Mouse (Mus musculus): ENCODE results near the gene Ropn1l.

Gene Ropn1l

DNA sequence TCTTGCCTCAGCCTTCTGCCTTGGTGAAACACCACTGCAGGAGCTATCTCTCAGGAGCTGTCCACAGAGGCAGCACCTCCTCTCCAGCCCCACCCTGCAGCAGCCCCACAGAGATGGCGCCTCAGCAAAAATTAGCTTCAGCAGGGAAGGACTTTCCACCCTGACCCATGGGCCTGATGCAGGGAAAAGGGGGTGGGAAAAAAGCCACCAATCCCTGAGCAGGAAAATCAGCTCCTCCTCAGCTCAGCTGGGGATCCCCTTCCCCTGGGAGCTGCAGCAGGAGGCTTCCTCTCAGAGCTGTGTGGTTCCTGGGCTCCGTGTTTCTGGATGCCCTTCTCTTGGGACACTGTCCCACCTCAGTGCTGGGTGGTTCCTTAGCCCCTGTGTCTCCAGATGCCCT lies 3.8 kb downstream of the Ropn1l start:
- in situ Hi-C loops (cut with MboI, MseI): no loop called here

DNA sequence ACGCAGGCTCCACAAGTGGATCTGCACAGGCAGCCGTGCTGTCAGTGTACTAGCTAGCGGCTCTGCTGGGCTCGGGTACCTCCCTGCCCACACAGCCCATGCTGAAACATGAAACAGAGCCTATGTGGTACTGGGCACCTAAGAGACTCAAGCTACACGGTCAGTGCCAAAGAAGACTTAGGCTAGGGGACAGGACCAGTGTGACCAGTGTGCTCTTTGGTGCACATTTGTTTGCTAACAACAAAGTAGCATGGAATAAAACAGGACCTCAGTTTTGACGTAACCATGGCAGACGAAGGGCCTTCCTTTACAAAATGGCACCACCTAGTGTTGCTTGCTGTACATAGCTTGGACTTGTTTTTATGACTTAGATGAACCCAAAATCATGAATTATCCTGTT lies 6.4 kb downstream of the Ropn1l start:
- in situ Hi-C loops (cut with MboI, MseI): no loop called here

DNA sequence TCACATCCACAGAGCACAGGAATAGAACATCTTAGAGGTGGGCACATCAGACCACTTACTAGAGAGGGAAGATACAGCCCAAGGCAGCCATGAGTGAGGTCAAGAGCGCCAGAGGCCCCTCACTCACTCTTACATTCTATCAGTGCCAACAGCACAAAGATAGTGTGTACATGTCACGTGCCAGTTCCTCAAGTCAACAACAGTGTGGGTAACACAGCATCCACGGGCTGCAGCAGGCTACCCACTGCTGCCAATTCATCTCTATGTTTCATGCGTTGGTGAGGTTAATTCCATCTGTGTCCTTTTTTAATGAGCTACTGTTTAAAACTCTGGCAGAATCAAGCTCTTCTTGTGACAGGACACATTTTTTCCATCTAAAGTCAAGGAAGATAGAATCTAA lies 10.8 kb downstream of the Ropn1l start:
- in situ Hi-C loops (cut with MboI, MseI): no loop called here

DNA sequence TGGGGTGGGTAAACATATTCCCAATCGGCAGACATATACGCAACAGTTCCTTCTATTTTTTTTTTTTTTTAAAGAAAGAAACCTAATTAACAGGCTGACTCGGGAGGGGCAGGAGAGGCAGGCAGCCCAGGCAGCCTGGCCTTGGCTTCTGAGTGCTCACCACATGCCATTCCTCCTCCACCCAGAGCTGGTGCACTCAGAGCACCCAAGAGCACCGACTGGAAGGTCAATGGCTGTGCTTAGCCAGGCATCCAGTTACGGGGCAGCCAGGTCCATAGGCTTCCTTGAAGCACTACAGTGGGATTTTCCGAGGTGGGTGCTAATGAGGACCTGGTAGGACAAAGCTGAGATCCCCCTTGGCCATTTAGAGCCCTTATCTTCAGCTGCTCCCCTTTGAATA lies 11.5 kb downstream of the Ropn1l start:
- in situ Hi-C loops (cut with MboI, MseI): no loop called here

DNA sequence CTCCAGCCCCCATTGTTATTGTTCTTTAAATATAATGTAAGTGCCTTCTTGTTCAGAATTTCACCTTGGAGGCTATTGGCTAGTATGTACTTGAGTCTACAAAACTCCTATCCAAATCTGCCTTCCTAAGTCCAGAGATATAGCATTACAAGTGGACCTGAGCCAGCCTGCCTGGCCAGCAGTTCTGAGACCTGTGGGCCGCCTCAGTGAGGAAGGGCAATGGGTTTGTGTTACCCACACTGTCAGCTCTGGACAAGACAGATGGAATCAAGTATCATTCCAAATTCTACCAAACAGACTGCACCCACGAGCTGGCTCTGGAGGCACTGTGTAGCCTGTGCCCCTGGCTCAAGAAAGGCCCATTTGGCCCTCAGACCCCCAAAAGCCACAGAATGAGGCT lies 16.7 kb downstream of the Ropn1l start:
- in situ Hi-C loops (cut with MboI, MseI): loop anchor here (10.0 kb wide), 1 partner anchor 1372 kb away; no protein-coding TSS in a partner anchor

DNA sequence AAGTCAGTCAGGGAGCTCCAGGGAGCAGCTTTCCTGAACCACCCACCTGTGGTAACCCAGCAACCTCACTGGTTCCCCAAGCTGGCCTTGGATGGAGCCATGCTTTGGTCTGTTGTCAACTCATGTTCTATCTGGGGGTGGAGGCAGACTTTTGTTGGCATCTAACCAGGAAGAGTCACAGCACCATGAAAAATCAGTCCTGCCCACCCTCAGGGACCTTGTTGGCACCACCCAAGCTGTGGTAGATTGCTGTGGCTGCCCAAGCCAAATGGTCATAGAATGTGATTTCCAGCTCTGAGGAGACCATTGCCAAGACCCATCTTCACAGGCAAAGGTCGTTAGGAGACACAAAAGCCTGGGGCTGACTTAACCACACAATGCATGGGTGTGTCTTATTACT lies 17.5 kb downstream of the Ropn1l start:
- in situ Hi-C loops (cut with MboI, MseI): loop anchor here (10.0 kb wide), 1 partner anchor 1371 kb away; no protein-coding TSS in a partner anchor

DNA sequence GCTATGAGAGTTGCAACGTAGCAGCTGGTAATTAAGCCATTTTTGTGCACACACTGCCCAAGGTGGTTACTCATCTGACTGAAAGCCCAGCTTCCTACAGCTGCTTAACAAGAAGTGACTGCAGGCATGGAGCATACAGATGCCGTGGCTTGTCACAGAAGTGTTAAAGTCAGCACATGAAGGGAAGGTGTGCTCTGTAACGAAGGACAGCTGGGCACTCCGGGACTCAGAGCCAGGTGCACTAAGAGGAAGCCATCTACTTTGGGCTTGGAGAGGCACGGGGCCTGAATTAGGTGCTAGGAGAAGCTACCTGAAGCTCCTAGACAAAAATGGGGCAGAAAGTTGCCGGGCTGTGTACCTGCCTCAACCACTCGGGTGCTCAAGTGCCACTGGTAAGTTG lies 19.8 kb downstream of the Ropn1l start:
- in situ Hi-C loops (cut with MboI, MseI): loop anchor here (10.0 kb wide), 1 partner anchor 1369 kb away; no protein-coding TSS in a partner anchor

DNA sequence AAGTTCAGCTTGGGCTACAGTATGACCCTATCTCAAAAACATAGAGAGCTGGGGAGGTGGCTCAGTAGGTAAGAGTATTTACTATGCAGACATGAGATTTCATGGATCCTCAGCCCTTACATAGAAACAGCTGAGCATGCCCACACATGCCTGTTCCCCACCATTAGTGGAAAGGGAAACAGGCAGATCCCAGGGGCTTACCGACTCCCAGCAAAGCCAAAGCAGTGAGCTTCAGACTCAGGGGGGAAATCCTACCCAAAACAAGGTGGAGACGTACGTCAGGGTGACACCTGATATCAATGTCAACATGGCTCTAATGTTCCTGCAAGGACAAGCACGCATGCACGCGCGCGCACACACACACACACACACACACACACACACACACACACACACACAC lies 21.7 kb downstream of the Ropn1l start:
- in situ Hi-C loops (cut with MboI, MseI): loop anchor here (10.0 kb wide), 1 partner anchor 1367 kb away; no protein-coding TSS in a partner anchor

DNA sequence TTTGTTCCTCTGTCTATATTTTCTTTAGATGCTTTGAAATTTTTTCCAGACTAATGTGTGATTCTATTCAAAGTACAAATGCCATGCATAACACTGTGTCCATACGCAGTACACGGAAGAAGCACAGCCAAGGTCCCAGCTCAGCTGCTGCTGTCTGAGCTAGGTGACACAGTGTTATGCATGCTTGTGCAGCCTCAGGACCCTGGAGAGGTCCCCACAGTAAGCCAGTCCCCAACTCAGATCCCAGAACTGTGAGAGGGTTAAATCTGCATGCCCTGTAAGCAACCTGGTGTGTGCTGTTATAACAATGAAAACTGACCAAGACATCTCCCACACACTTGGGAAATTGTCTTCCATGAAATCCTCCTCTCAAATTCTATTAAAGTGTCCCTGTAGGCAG lies 23.5 kb downstream of the Ropn1l start:
- in situ Hi-C loops (cut with MboI, MseI): loop anchor here (10.0 kb wide), 1 partner anchor 1365 kb away; no protein-coding TSS in a partner anchor

DNA sequence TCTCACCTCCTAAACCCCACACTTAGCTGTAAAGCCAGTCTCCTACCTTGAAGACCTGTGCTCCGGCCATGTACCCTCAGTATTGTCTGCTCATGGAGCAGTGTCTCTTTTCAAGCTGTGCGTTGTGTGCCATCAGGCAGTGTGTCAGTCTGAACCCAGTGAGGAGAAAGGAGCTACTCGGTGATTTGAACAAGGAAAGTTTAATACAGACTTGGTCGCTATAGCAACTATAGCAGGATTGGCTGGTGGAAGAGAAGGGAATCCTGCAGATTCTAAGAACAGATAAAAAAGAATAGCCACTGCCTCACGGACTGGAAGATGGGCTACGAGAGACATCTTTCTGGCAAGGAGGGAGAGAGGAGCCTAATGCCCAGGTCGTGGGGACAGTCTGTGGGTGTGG lies 24.1 kb downstream of the Ropn1l start:
- in situ Hi-C loops (cut with MboI, MseI): no loop called here

DNA sequence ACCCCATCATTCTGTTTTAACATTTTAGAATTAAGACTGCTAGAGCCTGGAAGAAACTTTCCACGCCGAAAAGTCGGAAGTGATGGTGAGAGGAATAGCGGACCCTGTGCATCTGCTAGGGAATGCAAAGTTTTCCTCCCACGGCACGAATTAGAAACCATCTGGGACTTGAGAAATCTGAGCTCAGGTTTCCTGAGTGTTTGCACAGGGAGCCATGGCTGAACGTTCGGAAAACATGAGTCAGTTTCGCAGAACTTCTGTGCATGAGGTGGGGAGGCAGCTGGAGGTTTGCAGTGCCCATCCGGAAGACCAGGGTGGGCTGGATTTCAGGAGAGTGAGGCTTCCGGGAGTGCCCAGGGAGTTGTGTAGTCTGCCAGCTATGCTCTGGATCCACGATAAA lies 25.0 kb downstream of the Ropn1l start:
- in situ Hi-C loops (cut with MboI, MseI): no loop called here

DNA sequence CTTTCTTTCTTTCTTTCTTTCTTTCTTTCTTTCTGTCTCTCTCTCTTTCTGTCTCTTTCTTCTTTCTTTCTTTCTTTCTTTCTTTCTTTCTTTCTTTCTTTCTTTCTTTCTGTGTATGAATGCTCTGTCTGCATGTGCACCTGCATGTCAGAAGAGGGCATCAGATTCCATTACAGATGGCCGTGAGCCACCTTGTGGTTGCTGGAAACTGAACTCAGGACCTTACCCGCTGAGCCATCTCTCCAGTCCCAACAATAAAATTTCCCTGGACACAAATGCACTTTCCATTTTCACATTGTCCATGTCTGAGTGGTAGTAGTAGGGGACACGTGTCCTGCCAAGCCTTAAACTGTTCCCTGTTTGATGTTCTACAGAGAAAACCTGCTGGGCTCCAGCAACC lies 26.1 kb downstream of the Ropn1l start:
- in situ Hi-C loops (cut with MboI, MseI): no loop called here

DNA sequence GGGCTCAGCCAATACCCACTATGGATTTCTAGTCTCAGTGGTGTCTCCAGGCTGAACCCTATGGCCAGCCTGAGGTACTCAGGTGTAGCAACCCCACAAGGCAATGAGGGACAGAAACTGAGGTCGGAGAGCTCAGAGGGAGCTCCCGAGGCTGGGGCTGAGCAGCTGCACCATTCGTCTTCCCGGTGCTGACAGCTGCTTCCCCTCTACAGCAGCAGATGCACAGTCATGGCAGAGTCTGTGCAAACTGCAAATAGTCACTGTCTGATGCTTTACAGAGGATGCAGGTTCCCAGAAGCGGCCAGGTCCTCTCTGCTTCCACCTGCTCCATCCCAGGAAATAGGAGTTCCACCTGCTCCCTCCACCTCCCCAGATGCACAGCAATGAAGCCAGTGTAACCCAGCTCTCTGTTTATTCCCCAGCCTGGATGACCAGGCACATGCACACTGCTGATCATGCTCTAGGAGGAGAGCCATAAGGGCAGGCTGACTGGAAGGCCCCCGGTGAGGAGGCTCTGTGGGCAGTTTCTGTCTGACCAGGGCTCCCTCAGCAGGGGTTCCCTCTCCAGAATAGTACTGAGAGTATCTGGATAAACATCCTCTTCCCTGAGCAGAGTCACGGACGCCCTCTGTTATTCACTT lies 27.4 kb downstream of the Ropn1l start:
- in situ Hi-C loops (cut with MboI, MseI): no loop called here

DNA sequence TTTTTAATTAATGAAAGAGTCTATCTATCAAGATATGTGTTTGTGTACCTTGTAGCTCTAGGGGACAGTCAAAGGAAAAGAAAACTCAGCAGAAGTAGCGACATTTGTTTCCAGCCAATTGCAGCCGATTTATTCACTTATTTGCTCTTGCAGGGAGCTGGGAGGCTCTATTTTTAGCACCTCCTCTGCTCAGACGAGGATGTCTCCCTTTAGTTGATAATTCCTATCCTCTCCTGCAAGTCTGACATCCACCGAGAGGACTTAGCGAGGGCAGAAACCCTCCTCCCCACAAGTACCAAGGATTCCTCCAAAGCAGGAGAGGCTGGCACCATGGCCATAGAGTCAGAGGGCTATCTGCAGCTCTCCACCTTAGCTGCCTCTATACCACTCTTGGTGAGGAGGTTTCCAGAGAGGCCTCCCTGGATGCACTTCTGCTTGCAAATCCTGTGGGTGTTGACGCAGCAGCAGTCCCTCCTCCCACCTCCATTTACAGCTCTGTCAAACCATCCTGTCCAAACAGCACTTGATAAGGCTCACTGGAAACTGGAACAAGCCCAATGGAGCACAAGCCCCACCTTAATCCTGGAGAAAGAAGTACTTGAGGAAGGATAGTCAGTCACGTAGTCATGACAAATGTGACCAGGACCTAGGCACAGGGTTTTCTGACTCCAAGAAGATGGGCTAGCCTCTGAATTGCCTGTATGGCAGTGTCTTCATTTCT lies 30.7 kb downstream of the Ropn1l start:
- in situ Hi-C loops (cut with MboI, MseI): no loop called here

DNA sequence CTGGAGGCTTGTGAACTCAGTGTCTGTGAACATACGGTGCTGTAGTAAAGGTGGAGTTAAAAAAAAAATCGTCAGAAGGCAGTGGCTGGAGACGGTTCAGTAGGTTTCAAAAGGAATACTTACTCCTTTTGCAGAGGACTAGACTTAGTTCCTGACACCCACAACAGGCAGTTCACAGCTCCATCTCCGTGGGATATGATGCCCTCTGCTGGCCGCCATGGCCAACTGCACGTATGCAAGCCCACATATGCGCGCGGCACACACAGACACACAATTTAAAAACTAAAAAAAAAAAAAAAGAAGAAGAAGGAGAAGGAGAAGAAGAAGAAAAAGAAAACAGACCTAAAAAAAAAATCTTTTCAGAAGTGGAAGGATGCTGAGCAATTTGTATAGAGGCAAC lies 34.5 kb downstream of the Ropn1l start:
- in situ Hi-C loops (cut with MboI, MseI): loop anchor here (5.0 kb wide), 1 partner anchor 92 kb away; no protein-coding TSS in a partner anchor

DNA sequence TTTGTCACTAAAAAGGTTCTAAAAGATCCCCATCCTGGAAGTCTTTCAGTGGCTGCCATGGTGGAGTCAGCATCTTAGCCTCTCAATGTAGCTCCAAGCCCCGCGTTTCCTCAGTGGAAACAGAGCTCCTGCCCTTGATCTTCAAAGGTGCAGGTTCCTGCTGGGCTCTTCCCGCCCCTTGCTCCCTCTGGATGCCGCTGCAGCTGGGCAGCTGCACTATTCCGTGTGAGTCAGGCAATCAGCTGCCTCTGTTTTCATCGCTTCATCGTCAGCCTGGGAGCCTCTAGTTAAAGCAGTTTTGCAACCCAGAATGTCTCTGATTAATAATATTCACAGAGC lies 34.9 kb downstream of the Ropn1l start:
- in situ Hi-C loops (cut with MboI, MseI): loop anchor here (5.0 kb wide), 1 partner anchor 91 kb away; no protein-coding TSS in a partner anchor

DNA sequence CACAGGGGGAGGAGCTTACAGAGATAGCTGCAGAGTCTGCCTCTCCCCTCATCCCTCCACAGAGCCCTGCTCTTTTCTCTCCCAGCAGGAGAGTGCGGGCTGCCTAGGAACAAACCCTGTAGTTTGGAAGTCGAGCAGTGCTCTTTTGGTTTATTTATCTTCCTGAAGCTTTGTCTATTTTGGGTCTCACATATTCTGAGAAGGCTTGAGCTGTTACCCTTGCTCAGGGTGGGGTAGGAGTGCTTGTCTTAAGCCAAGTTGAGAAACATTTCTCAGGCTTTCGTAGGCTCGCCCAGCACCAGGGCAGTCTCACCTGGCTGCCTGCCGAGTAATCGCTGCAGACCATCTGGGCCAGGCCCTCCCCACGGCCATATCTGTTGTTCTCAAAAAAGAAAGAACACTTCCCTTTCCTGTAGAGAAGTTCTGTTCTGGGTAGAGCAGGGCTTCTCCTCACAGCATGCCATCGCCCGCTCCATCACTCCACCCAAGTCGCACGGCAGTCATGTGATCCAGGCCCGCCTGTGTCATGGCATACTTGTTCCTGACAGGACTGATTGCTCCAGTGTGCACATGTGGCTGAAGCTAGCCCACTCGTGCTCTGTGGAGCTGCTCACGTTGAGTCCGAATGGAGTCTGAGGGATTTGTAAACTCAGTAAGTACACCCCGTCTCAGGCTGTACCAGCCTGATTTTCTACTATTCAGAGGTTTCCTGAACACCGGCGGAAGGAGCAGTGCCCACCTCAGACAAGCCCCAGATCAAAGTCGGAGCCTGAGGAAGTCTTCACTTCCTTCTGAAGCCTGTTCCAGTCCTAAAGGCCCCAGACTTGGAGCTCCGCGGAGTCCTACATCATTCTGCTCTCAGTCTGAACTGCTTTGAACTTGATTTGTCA lies 35.5 kb downstream of the Ropn1l start:
- in situ Hi-C loops (cut with MboI, MseI): loop anchor here (5.0 kb wide), 1 partner anchor 91 kb away; no protein-coding TSS in a partner anchor

DNA sequence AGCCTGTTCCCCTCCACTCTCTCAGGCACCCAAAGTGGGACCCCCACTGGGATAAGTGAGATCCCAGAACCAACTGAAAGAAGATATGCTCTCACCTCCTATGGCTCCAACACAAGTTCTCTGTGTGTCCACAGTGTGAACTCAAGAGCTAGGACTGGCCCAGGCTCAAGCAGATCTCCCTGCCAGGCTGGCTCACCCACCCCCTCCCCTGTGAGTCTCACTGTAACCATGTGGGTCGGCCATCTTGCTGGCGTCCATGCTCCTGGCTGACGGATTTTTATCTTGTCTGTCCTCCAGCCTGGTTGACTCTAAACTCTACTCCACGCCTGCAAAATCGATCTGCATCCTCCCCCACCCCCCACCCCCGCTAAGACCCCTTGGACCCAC lies 36.1 kb downstream of the Ropn1l start:
- in situ Hi-C loops (cut with MboI, MseI): loop anchor here (5.0 kb wide), 1 partner anchor 90 kb away; no protein-coding TSS in a partner anchor

DNA sequence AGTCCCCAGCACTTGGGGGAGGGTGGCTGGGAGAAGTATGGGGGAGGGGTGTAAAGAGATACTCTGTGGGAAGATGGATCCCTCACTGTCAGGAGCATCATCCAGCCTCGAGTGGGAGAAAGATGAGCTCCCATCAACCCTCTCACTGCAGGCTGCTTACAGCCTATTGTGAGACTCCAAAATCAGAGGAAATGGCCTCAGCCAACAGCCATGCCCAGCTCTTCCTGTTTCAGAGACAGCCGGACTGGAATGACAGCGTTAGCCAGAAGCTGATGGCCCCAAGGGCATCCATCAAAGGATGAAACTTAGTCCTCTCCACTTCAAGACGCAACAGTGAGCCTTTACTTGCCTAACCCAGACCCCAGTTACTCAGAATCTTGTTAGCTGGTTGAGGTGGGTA lies 38.4 kb downstream of the Ropn1l start:
- in situ Hi-C loops (cut with MboI, MseI): loop anchor here (5.0 kb wide), 1 partner anchor 88 kb away; no protein-coding TSS in a partner anchor

DNA sequence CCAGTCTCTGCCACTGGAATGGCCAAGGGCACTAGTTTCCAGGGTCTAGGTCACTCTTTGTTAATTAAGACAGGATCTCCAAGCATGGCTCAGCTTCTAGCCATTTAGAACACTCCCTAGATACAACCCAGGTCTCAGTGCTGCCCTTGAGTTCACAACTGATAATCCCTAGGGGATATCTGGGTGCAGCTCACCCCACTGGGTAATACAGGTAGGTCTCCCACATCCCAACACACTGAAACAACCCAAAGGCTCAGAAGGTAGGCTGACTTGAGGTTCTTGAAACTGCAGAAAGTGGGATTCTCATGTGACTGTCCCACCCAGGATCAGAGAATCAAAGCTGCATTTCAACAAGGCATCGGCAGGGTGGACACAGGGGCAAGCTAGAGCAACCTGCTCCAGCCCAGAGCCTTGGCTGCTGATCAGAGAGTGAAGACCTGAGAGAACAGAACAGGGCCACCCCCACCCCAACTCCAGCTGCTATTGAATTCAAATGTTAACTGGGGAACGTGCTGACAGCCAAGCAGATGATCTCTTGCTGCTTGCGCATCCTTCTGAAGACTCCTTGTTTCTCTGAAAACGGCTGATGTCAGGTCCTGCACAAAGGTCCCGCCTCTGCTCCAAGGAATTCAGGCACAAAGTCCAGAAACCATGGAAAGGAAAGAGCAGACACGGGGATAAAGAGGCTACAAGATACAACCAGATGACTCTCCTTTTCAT lies 39.2 kb downstream of the Ropn1l start:
- in situ Hi-C loops (cut with MboI, MseI): no loop called here

DNA sequence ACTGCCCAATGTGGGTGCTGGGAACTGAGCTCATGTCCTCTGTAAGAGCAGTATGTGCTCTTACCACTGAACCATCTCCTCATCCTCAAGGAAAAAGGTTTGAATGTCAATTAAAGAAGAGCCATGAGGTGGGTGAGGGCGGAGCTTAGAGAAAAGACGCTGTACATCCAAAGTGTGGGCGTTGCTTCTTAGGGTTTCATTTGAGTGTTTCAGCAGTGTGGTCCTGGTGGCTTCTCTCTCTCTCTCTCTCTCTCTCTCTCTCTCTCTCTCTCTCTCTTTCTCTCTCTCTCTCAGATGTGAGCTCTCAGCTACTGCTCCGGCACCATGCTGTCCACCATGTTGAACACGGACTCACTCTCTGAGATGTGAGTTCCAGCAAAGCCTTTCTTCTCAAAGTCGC lies 39.9 kb downstream of the Ropn1l start:
- in situ Hi-C loops (cut with MboI, MseI): no loop called here
